Mouse (Mus musculus): ENCODE data around the gene Tll2.
A peak's percentile ranks its signal among the peaks of the same experiment; 100 is the strongest.

Gene Tll2

DNA sequence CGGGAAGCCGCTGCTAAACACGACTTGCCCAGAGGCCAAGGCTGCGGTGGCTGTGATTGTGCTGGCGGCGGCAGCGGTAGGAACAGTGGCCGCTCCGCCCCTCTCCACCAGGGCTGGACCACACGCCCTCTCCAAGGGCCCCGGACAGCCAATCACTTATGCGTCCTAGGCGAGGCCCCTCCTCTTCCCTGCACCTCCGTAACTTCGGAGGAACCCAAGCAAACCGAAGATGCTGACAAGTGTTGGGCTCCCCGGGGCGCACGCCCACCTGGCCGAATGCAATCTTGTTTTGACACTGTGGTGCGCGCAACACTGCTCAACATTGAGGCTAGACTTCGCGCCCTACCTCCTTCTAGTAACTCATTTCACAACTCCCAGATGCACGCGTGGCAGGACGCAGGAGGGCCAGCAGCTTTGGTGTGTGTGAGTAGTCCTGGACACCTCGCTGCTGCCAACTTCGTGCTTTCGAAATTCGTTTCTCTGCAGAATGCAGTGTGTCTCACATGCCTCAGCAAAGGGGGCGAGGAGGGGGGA is at the start of gene Tll2:
Tll2 (minus strand) TSS at position 25 of the 534 bp plus-strand sequence.
- no peak for DNase-seq (ENCODE audit: extremely low read depth, low read depth)

DNA sequence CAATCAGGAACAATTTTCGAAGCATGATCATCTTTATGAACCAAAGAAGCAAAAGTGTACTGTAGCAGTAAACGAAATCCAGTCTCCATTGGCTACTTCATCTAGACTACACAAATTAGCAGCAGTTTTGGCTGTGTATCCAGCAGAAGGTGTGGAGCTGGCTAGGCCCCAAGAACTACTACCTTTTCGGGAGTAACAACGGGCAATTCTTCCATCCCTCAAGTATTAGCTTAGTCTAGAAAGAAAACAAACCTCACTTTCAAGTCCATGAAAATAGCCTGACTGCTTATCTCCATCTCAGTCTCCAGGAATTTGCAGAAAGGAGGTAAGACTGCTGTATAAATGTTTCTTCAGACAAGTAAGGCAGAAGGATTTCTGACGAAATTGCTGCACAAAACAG is 47.9 kb upstream of the Tll2 start:
- no peak for DNase-seq (ENCODE audit: extremely low read depth, low read depth)

DNA sequence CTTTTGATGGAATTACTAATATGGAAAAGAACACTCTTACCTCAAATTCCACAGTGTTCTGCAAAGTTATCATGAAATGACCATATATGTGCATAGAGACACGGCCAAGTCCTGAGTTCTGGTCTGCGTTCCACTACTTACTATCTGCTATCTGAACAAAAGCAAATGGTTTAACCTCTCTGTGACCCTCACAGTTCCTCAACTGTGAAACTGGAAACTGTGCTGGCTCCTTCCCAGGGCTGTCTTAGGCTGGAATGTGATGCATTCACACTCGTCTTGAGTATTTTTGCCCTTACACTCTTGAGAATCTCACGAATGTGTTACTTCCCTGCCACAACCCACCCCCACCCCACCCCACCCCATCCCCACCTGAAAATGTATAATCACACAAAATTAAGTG is 42.3 kb upstream of the Tll2 start:
- no peak for DNase-seq (ENCODE audit: extremely low read depth, low read depth)

DNA sequence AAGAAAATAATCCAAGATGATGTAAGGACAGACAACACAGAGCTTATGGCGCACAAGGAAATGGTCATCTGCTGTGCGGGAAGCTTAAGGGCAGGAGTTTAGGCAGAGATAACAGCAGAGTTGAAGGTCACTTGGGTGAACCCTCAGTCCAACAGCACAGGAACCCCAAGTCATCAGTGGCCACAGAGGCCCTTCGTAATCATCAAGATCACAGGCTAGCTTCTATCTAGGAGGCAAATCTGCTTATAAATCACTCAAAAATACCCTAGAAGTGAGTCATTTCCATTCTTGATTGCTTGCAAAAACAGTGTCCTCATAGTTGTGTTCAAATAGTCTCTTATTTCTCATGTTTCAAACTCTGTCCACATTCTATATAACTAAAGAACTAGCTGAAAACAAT is 41.6 kb upstream of the Tll2 start:
- DNase-seq (ENCODE audit: extremely low read depth, low read depth), result no peak

DNA sequence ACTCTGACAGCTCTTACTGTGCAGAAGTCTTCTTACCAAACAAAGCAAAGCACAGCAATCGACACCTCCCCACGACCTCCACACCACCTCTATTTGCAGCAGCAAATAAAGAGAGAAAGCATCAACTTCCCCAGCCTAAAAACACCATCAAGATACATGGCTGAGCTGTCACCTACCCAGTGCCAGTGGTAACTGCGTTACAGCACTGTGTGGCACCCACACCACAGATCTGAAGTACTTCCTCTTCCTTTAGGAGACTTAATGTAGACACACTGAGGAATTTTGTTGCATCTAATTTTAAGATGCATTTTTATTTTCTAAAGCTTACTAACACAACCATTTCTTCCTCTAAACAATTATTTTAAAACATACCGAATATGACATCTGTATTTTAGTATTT is 39.6 kb upstream of the Tll2 start:
- no peak for DNase-seq (ENCODE audit: extremely low read depth, low read depth)

DNA sequence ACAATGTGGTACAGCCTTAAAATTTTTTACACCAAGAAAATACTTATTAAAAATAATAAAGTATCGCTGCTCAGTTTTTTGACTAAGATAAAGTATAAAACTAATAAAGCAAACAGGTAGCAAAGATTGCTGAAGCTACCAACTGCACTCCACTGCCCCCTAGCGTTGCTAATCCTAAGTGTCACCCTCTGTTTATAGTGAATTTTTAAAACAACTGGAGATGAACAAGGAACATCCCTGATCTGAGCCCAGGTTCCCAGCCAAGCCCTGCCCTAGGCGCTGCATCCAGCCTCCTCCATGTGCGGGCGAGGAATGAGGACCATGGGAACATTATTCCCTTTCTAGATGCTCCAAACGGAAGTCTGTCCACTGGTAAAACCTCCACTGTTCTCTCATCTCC is 37.9 kb upstream of the Tll2 start:
- DNase-seq (ENCODE audit: extremely low read depth, low read depth), result peak; percentile 23

DNA sequence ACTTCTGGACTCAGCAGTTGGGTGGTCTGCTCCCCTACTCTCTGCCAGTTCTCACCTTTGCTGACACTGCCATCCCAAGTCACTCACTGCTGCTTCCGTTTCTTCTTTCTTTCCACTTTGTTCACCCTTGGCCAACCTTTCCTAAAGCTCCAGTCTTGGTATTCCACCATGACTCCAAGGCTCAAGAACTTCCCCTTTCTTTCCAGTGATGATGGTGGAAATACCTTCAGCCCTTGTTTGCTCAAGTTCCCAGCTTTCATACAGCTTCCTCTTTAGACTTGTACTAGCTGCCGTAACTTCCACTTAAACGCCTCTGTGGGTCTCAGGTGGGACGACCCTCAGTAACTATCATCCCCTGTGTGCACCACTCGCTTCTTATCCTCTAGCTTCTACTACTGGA is 35.4 kb upstream of the Tll2 start:
- DNase-seq (ENCODE audit: extremely low read depth, low read depth), result no peak

DNA sequence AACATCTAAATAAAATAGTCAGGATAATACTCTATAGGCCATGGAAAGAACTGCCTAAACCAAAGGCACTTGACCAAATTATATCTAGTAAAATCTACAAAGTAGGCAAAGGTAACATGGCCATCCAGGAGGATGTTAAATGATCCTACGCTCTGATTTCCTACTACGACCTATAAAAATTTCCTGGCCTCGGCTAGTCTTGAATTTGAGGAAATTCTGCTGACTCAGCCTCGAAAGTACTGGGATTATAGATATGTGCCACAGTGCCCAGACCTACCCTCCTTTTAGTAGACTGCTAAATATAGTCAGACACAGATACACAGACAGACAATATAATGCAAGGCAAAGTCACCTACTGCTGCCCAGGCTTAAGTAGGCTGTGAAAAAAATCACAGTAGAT is 27.1 kb upstream of the Tll2 start:
- no peak for DNase-seq (ENCODE audit: extremely low read depth, low read depth)

DNA sequence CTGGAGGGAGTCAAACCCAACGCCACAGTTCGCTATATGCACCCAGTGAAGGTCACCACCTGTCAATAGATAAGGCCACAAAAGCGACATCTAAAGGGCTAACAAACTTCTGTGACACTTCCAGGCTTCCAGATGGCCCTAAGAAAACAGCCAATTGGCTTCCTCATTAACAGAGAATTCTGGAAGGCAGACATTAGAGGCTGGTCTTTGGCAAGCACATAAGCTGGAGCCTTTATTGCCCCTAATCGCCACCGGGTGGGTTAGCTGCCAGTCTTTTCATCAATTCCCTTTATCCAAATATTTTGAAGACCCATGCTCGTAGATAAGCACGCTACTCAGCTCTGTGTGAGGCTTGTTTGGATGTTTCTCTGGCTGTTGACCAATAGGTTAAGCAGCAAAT is 1.7 kb upstream of the Tll2 start:
- no peak for DNase-seq (ENCODE audit: extremely low read depth, low read depth)

DNA sequence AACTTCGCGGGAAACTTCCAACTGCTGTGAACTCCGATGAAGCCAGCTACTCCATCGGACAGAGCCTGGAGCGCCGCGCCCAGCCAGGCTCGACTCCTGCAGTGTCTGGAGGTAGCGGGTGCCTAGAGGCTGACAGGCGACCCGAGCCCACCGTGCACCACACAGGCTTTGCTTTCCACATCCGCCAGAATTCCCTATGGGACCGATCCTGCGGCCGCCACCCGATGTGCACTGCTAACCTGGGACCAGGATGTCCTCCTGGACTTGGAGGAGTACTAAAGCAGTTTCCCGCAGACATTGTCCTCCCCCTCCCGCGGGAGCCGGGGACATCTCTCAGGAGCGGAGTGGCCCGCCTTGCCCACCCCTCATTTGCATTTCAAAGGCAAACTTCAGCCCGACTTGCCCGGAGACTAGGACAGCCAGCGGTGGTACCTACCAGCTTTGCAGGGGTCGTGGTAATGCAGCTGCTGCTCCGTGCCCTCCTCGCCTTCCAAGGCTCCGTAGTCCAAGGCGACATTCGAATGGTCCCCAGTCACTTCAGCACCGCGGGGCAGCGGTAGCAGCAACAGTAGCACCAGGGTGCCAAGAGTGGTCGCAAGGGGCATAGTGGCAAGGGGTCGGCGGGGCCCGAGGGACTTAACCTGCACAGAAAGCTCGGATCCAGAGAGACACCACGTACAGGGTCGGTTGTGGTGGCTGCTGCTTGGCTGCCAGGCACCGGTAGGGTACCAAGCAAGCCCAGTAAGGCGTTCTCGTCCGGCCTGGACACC is 409 bp downstream of the Tll2 start:
- DNase-seq (ENCODE audit: extremely low read depth, low read depth), result no peak

DNA sequence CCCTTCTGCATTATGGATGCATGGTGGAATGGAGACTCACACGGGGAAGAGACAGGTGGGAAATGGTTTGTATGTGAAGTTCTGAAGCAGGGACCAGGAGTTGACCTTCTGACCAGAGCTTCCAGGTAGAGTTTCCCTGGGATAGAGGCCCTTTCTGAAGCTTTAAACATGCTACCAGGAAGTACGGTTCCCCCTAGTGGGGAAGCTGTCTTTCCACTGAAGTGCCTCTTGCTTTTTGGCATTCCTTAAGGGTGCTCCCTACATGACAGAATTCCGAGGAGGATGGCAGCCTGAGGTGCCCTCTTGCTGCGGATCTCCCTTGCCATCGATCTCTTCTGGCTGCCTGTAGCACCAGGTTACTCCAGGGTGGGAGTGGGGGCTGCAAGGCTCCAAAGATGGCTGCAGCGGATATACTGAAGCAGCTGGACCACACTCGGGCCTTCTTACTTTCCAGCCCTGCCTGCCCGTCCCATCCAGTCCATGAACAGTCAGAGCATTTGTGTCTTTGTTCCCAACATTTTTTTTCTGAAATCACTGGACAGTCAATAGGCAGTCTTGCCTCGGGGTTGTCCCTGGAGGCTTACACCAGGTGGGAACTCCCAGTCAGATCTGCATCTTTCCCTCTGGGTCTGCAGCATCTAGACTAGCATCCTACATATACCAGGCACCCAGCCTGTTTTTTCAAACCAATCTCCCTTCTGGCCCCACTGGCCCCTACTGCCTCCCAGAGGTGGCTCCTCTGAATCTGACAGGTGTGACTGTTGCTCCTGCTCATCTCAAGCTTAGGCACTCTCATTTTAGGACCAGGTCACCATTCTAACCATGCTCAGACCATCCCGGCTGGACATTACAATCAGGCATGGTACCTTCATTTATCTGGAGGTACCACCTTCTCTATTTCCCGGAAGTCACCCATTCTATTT is 2.2 kb downstream of the Tll2 start:
- no peak for DNase-seq (ENCODE audit: extremely low read depth, low read depth)

DNA sequence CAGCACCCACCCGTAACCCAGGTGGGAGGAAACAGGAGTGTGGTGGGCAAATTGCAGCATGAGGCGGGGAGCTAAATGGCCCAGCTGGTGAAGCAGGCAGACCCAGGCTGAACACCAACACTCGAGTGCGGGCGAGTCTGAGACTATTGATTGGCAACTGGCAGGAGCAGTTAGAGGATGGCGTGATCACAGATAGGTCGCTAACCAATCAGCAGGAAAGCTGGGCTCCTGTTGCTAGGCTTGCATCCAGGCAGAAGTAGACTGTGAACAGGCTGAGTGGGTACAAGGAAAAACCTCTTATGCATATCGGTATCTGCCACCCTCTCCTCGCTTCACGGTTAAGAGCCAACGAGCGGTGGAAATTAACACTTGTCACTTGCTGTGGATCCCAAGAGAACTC is 9.0 kb downstream of the Tll2 start:
- DNase-seq (ENCODE audit: extremely low read depth, low read depth), result no peak

DNA sequence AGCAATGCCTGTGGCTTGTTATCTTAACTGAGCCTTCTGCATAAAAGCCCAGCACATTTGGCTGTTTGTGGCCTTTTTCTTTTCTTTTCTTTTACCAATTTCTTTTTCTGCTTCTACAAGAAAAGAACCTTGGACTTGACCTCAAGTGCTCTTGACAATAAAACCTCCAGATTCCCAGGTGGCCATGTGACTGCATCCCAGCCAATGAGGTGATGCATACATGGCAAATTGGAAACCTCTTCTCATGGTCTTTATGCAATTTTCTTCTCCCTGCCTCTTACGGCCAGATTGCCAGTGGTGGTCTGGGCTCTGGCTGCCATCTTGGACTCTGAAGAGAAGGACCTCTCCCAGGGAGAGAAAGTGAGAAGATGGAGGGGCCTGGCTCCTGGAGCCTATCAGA is 13.3 kb downstream of the Tll2 start:
- DNase-seq (ENCODE audit: extremely low read depth, low read depth), result no peak

DNA sequence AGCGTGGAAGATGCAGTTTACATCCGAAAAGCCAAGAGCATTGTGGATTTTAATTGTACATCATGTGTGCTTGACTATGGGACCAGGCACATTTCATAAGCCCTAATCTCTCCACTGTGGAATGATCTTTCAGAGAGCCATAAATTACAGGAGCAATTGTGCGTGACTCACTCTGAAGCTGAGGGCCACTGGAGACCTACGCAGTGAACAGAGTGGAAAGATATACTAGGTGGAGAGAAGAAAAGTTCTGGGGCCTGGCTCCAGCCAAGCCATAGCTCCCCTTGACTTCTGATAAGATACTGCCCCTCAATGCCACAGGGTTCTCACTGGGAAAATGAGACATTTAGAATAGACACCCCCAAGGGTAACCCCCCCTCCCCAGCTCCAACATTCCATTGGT is 13.7 kb downstream of the Tll2 start:
- DNase-seq (ENCODE audit: extremely low read depth, low read depth), result no peak

DNA sequence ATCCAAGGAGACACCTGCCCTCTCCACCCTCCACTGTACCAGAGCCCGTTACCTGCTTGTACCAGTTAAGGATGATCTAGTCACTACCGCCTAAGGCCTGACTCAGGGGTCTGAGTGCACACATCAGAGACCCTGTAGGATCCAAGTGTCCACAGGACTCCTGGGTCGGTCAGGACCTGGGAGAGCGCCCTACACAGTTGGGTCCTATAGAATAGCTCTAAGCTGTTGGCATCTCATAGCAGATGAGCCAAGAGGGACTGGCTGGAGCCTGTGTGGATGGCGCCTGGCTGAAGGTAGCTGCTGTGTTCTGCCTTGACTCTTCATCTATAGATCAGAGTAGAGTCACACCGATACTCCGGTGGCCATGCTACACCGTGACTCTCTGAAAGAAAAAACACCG is 14.9 kb downstream of the Tll2 start:
- no peak for DNase-seq (ENCODE audit: extremely low read depth, low read depth)

DNA sequence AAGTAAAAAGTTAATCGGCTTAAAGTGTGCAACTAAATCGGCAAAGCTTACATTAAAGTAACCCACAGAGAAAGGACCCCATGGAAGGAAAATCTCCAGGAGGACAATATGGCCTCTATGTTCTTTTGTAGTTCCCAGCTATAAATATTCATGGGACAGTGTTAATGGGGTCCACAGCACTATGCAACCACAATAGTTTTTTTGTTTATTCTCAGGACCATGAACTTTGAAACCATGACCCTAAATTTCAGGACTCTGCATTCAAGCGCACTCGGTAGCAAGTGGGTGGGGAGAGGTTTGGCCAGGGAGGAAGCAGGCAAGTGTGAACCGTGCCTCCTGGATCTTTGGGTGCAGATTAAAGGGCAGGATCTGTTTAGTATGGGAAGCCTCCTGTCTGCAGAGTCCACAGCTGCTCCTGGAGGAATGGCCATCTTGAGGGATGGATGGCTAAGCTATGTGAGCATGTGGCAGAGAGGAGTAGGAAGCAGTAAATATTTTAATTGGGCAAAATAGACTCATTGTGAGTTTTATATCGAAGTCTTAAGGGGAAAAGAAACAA is 15.7 kb downstream of the Tll2 start:
- DNase-seq (ENCODE audit: extremely low read depth, low read depth), result no peak

DNA sequence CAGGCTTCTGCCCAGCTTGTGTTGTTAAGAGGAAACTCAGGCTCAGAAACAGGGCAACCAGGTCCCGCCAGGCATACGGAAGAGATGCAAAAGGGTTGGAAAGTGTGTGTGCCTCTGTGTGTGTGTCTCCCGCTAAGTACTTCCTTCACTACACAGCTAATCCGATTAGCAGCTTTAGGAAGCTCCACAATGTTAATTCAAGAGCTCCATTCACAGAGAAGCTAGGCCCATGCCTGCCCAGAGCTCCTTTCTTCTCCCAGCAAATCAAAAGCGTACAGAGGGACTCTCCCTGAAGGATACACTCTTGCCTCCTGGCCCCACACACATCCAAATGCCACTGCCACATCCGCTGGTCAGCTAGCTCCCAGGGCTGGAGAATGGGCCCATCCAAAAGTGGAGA is 29.3 kb downstream of the Tll2 start:
- DNase-seq (ENCODE audit: extremely low read depth, low read depth), result no peak

DNA sequence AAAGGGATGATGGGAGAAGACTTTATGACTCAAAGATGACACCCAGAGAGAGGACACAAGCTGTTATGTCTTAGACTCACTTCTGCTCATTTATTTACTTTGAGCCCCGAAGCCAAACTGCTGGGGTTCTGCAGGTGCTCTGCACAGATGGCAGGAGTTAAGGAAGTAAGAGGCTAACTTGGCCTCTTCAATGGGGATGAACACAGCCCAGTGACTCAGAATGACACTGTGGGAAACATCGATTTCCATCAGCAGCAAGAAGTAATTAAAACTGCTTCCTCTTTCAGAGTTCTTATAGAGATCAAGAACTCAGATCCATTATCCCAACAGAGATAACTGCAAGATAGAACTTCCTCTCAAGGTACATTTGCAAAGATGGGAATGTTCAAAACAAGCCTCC is 29.8 kb downstream of the Tll2 start:
- no peak for DNase-seq (ENCODE audit: extremely low read depth, low read depth)

DNA sequence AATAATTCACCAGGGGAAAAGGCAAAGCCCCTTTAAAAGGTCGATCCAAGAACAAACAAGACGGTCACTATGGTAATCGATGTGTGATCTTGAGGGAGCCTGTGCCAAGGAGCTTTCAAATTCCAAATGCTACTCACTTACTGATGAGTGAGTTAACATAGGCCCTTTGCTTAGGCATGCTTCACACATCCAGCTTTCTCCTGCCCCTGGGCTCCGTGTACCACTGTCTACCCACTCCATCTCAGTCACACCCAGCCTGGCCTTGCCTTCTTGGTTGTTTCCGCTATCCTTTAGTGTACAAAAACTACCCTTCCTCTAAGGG is 40.8 kb downstream of the Tll2 start:
- no peak for DNase-seq (ENCODE audit: extremely low read depth, low read depth)

DNA sequence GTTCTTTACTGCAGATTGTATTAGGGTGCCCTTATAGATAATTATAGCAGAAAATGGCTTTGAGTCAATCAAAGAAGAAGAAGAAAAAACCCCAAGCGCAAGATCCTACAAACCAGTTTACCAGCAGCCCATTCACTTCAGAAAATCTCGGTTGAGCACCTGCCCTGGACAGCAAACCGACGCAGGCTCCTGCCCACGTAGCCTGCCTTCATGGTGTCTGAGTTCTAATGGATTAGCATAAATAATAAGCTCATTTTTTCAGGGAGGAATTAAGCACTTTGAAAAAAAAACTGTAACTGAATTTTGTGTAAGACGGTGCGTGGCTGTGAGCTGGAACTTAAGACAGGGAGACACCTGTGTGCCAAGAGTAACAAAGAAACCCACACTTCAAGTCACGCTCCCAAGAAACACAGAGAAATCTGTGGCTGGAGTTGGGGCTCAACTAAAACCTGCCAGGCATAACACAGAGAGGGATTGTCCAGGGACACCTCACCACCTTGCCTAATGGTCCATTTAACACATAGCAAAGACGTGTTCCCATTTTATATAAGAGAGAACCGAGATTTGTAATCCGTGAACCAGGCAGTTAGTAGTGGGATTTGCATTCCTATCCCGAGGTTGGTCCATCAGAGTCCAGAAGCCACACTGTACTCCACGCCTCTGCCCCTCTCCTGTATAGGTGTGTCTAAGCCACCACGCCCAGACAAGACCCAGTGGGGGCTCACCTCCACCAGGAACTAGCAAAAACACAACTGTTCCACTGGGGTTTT is 41.3 kb downstream of the Tll2 start:
- no peak for DNase-seq (ENCODE audit: extremely low read depth, low read depth)

DNA sequence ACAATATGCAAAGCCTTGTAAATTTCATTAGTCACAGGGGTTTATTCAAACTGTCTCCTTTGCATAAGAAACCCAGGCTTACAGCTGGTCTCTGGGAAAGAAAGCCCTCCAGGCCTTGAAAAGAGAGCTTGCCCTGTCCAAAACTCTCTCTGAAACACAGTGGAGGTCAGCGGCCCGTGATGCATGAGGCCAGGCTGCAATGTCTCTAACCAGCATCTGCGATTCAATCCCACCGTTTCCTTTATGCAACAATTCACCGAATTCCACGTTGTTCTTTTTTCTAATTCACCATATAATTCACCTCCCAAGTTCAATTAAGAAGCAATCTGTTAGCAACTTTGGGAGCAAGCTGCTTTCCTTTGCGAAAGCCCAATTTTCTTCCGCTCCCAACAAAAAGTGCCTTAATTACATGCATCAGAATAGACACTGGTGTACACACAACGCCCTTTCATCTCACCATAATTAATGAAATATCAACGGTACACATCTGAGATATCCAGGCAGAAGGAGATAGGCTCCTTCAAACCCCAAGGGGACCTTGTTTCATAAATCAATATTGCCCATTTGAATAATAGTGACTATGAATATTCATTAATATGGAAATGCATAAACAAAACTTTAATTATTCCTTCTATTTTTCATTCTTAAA is 42.1 kb downstream of the Tll2 start:
- DNase-seq (ENCODE audit: extremely low read depth, low read depth), result no peak
